In the genomic region with DNA sequence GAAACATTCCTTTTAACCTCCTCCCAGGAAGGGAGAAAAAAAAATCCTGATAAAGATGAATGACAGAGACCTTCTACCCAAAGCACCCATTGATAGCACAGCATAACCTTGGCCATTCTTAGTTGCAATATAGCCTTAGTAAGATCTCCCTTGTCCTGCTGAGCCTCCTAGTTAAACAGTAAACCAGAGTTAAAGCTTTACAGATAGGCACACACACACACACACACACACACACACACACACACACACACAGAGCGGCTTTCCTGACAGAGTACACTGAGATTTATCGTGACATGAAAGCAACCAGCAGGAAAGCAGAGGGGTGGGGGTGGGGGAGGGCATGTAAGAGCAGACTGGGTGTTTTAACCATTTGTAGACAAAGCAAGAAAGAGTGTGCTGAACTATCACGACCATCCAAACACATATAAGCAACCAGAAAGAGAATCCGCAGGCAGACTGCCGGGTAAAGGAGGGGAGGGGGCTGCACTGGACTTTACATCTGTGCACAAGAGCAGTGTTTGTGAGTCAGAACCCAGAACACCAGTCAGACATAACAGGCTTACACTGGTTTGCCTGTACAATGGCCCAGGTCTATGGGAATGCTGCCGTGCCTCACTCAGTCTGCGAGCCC, we compare ENCODE assay signal across 8 mouse cellular contexts. TPM values are rescaled to one million over a fixed set of nuclear protein-coding genes. Genes with fewer than 3 reads are reported as not detected.
DNase-seq lines count a peak whose midpoint lies in the region; ATAC-seq lines count a peak whose summit lies in the region.

No protein-coding gene starts in this region.

- no peak overlapping the region for H3K4me3 ChIP-seq in embryonic facial prominence, embryonic 12.5 days

- peak overlapping the region; percentile 22; the same call in 1 of the 2 replicates for H3K4me2 ChIP-seq in embryonic facial prominence, embryonic 12.5 days (replicated peaks)

- H3K27me3 ChIP-seq in embryonic facial prominence, embryonic 12.5 days = no peaks in the 10 kb centered on the region

- H3K4me1 ChIP-seq in embryonic facial prominence, embryonic 12.5 days = peaks cover 56% of the 10 kb centered on the region

- H3K9me3 ChIP-seq in embryonic facial prominence, embryonic 12.5 days = no peaks in the 10 kb centered on the region

- H3K36me3 ChIP-seq in embryonic facial prominence, embryonic 12.5 days = peaks cover 17% of the 10 kb centered on the region

- H3K27ac ChIP-seq in embryonic facial prominence, embryonic 12.5 days = peak overlapping the region; percentile 79

- peak; percentile 73 for ATAC-seq in embryonic facial prominence, embryonic 12.5 days (ENCODE audit: insufficient number of reproducible peaks, insufficient read depth, low FRiP score, low TSS enrichment)

- 5% methylated on average over 7 of the region's 7 CpGs for WGBS in embryonic facial prominence, embryonic 12.5 days

- peak; percentile 57 for DNase-seq in embryo, embryonic 10 days (ENCODE audit: low spot score)
- peak; percentile 66 for DNase-seq in kidney, adult 9 months
- DNase-seq in mesoderm, embryonic 11.5 days (ENCODE audit: low read depth, low spot score) = peak; percentile 87
- DNase-seq in cerebellum, postnatal 10 days = no peak
- DNase-seq in MN1 (ENCODE audit: low spot score) = no peak
- no peak for DNase-seq in spleen, adult 18-20 months
- DNase-seq in spleen, postnatal 10 days (ENCODE audit: low spot score in 2 of 2) = no peak

- H3K9ac ChIP-seq in embryonic facial prominence, embryonic 12.5 days = peak overlapping the region; percentile 12; the same call in 1 of the 2 replicates

RNA-seq across cellular contexts. Expression of a gene that starts 58.7 kb away (rescaled TPM):
- 89.2 and 100 TPM in 2 replicates for polyA plus RNA-seq in embryonic facial prominence, embryonic 12.5 days (2016; fragmentation: Nextera tagmentation; extraction: Ambion mirVana)

Comparison
In these comparisons a context has a peak if more than half of its experiments do, and no peak if none do; other contexts are left out.
1. DNase-seq: peak in embryo, embryonic 10 days (single experiment), kidney, adult 9 months (single experiment) and mesoderm, embryonic 11.5 days (single experiment); none in cerebellum, postnatal 10 days (0 of 2), MN1 (single experiment), spleen, adult 18-20 months (0 of 2) and spleen, postnatal 10 days (0 of 2).